Mouse (Mus musculus) embryonic facial prominence, embryonic 14.5 days (tissue): Measurements from ENCODE around the gene Creb3l2. TPM values are rescaled to one million over a fixed set of nuclear protein-coding genes. Genes with fewer than 3 reads are reported as not detected.

Experiments used
- ATAC-seq: fragments of 200-750 bp; cut with Nextera tagmentation; 2 replicates; pipeline ENCODE4 v1.8.0; 2017; ENCODE audit warnings: low read depth, moderate number of reproducible peaks, moderate TSS enrichment
- DNase-seq: peaks from one replicate; pipeline ENCODE4 v3.0.0-alpha.2; 2015; ENCODE audit warnings: low spot score
- H3K27ac ChIP-seq: fragments of 300-500 bp; sonication (generic); replicated peaks from 2 replicates; pipeline ENCODE4 v1.5.1; 2014; ENCODE audit warnings: low read depth, mild to moderate bottlenecking, low read length, moderate library complexity
- H3K27me3 ChIP-seq: fragments of 300-500 bp; sonication (generic); replicated peaks from 2 replicates; pipeline ENCODE4 v1.6.1; 2014; ENCODE audit warnings: low read length; ENCODE audit not compliant: control insufficient read depth, insufficient read depth
- H3K36me3 ChIP-seq: fragments of 300-500 bp; sonication (generic); 2 replicates; pipeline ENCODE4 v1.6.1; 2014; ENCODE audit warnings: low read length, mixed read lengths; ENCODE audit not compliant: control insufficient read depth, insufficient read depth
- H3K4me1 ChIP-seq: fragments of 300-500 bp; sonication (generic); 2 replicates; pipeline ENCODE4 v1.6.1; 2014; ENCODE audit warnings: antibody characterized with exemption, low read length; ENCODE audit not compliant: control insufficient read depth, insufficient read depth
- H3K4me2 ChIP-seq: fragments of 300-500 bp; sonication (generic); 2 replicates; pipeline ENCODE4 v1.6.1; 2014; ENCODE audit warnings: low read depth, mild to moderate bottlenecking, low read length, moderate library complexity, mixed read lengths
- H3K4me3 ChIP-seq: fragments of 300-500 bp; sonication (generic); 2 replicates; pipeline ENCODE4 v1.5.1; 2014; ENCODE audit warnings: low read depth, mild to moderate bottlenecking, low read length
- H3K9ac ChIP-seq: fragments of 300-500 bp; sonication (generic); 2 replicates; pipeline ENCODE4 v1.6.1; 2014; ENCODE audit warnings: low read depth, mild to moderate bottlenecking, low read length, moderate library complexity, mixed read lengths
- H3K9me3 ChIP-seq: fragments of 300-500 bp; sonication (generic); 2 replicates; pipeline ENCODE4 v1.6.1; 2016; ENCODE audit warnings: low read length; ENCODE audit not compliant: control insufficient read depth
- WGBS: fragments of 180-500 bp; shearing (Covaris S2); extraction: QIAGEN DNeasy Blood & Tissue Kit; methylation state at CpG from one replicate; pipeline ENCODE4 v1.1.7; 2014; 5-methylcytosine and 5-hydroxymethylcytosine counted together
- polyA plus RNA-seq: library from polyadenylated mRNA; unstranded; fragments of >200 nt; fragmentation: Nextera tagmentation; extraction: Ambion mirVana; gene quantifications from 2 replicates; pipeline ENCODE4 v1.2.1, GENCODE M21; 2014

Creb3l2 gene
- polyA plus RNA-seq, 1 experiment from 2014 or later = 35.3 TPM

GRCm38 (mm10) chr6:37455540-37455939 is 13.6 kb upstream of the Creb3l2 start:
- ATAC-seq (no peak), DNase-seq (no peak)
- H3K4me3 ChIP-seq = no peak overlapping the region
- no peaks in the 10 kb centered on the region for H3K27me3 ChIP-seq
- no peaks in the 10 kb centered on the region for H3K36me3 ChIP-seq
- H3K4me1 ChIP-seq = no peaks in the 10 kb centered on the region
- H3K27ac ChIP-seq = no peak overlapping the region
- WGBS = 66% methylated on average over 5 of the region's 5 CpGs
- no peak overlapping the region for H3K4me2 ChIP-seq
- no peak overlapping the region for H3K9ac ChIP-seq
- no peaks in the 10 kb centered on the region for H3K9me3 ChIP-seq

- DNase-seq (no peak), ATAC-seq (no peak)
- Histone ChIP-seq H3K27me3 (no peaks in the 10 kb centered on the region), H3K36me3 (no peaks in the 10 kb centered on the region), H3K27ac (no peak overlapping the region), H3K4me3 (no peak overlapping the region), H3K9ac (no peak overlapping the region), H3K4me1 (no peaks in the 10 kb centered on the region), H3K4me2 (no peak overlapping the region), H3K9me3 (no peaks in the 10 kb centered on the region)
- 76% methylated on average over 4 of the region's 4 CpGs for WGBS
These were observed 11.1 kb upstream of the Creb3l2 start for GRCm38 (mm10) chr6:37453047-37453446.

- no peaks in the 10 kb centered on the region for H3K4me1 ChIP-seq
- no peaks in the 10 kb centered on the region for H3K36me3 ChIP-seq
- H3K27me3 ChIP-seq = no peaks in the 10 kb centered on the region
- H3K4me3 ChIP-seq = no peak overlapping the region
- 55% methylated on average over 4 of the region's 4 CpGs for WGBS
- H3K9me3 ChIP-seq = no peaks in the 10 kb centered on the region
- H3K9ac ChIP-seq = no peak overlapping the region
- DNase-seq (no peak), ATAC-seq (no peak)
- H3K27ac ChIP-seq = no peak overlapping the region
- no peak overlapping the region for H3K4me2 ChIP-seq
These were observed 9.7 kb upstream of the Creb3l2 start for GRCm38 (mm10) chr6:37451664-37452063.

GRCm38 (mm10) chr6:37447704-37448466 is 5.9 kb upstream of the Creb3l2 start:
- 25% methylated on average over 10 of the region's 10 CpGs for WGBS
- Histone ChIP-seq H3K27ac (no peak overlapping the region), H3K27me3 (no peaks in the 10 kb centered on the region), H3K4me3 (no peak overlapping the region), H3K4me2 (no peak overlapping the region), H3K9ac (no peak overlapping the region), H3K4me1 (0 out of 2 replicates have a peak, but pooled peaks cover 3% of the 10 kb centered on the region), H3K9me3 (peaks cover 3% of the 10 kb centered on the region; the same call in 1 of the 2 replicates), H3K36me3 (no peaks in the 10 kb centered on the region)
- ATAC-seq (no peak), DNase-seq (peak; percentile 75)

GRCm38 (mm10) chr6:37442781-37443180 is 835 bp upstream of the Creb3l2 start:
- Histone ChIP-seq H3K36me3 (peaks cover 6% of the 10 kb centered on the region), H3K27me3 (no peaks in the 10 kb centered on the region), H3K27ac (peak overlapping the region; percentile 84), H3K9ac (peak overlapping the region; percentile 58), H3K4me3 (peak overlapping the region; percentile 89), H3K4me2 (peak overlapping the region; percentile 52), H3K9me3 (peaks cover 3% of the 10 kb centered on the region; the same call in 1 of the 2 replicates), H3K4me1 (peaks cover 22% of the 10 kb centered on the region)
- WGBS = 34% methylated on average over 4 of the region's 4 CpGs
- ATAC-seq (no peak), DNase-seq (no peak)

GRCm38 (mm10) chr6:37441251-37442011 is 515 bp downstream of the Creb3l2 start:
- peak overlapping the region; percentile 91 for H3K27ac ChIP-seq
- DNase-seq (peak; percentile 50), ATAC-seq (peak; percentile 35)
- peak overlapping the region; percentile 89 for H3K4me3 ChIP-seq
- peak overlapping the region; percentile 92 for H3K9ac ChIP-seq
- H3K9me3 ChIP-seq = peaks cover 3% of the 10 kb centered on the region; the same call in 1 of the 2 replicates
- H3K4me2 ChIP-seq = peak overlapping the region; percentile 90
- under 1% methylated on average over 40 of the region's 40 CpGs for WGBS
- no peaks in the 10 kb centered on the region for H3K27me3 ChIP-seq
- H3K4me1 ChIP-seq = peaks cover 26% of the 10 kb centered on the region
- peaks cover 13% of the 10 kb centered on the region for H3K36me3 ChIP-seq

GRCm38 (mm10) chr6:37440491-37441250 is 1.3 kb downstream of the Creb3l2 start:
- H3K4me3 ChIP-seq = peak overlapping the region; percentile 89
- H3K9me3 ChIP-seq = peaks cover 3% of the 10 kb centered on the region; the same call in 1 of the 2 replicates
- H3K36me3 ChIP-seq = peaks cover 13% of the 10 kb centered on the region
- ATAC-seq (no peak), DNase-seq (peak; percentile 48)
- WGBS = 4% methylated on average over 12 of the region's 12 CpGs
- peak overlapping the region; percentile 92 for H3K9ac ChIP-seq
- peak overlapping the region; percentile 91 for H3K27ac ChIP-seq
- peaks cover 27% of the 10 kb centered on the region for H3K4me1 ChIP-seq
- H3K27me3 ChIP-seq = no peaks in the 10 kb centered on the region
- H3K4me2 ChIP-seq = peak overlapping the region; percentile 90
